Comparison of ENCODE assay signal across 32 mouse cellular contexts in the genomic region with DNA sequence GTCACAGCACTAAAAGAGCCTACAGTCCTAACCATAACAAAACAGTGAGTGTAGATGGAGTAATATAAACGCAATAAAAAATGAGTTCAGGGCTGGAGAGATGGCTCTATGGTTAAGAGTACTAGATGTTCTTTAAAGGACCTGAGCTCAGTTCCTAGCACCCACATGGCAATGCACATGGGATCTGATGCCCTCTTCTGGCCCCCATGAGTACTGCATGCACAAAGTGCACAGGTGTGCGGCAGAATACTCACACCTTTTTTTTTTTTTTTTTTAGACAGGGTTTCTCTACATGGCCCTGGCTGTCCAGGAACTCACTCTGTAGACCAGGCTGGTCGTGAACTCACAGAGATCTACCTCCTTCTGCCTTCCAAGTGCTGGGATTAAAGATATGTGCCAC. TPM values are rescaled to one million over a fixed set of nuclear protein-coding genes. Genes with fewer than 3 reads are reported as not detected.
DNase-seq lines count a peak whose midpoint lies in the region; ATAC-seq and TF ChIP-seq lines count a peak whose summit lies in the region.
"Had no signal": no experiment of that assay in that cellular context is flagged by ENCODE, and none has a peak within 500 bp of the region (broad histone marks: within the 10 kb centered on the region; RNA-seq: fewer than 3 reads in every experiment).

No protein-coding gene starts in this region.

- no peak for ATAC-seq in liver, postnatal 0 days
- no peak for ATAC-seq in liver, embryonic 12.5 days
- ATAC-seq: forebrain, embryonic 13.5 days; hindbrain, embryonic 16.5 days; midbrain, embryonic 16.5 days had no signal

- DNase-seq in gastrocnemius, adult 2 months = no peak
- no peak for DNase-seq in gastrocnemius, postnatal 4 days (ENCODE audit: low spot score in 2 of 2)
- DNase-seq in liver, postnatal 0 days = no peak
- peak; percentile 21 for DNase-seq in MEL (ENCODE audit: low read depth, low spot score)
- DNase-seq in heart, postnatal 14 days = no peak
- DNase-seq in layer of hippocampus, adult 9-11 months = no peak
- DNase-seq: cerebellum, adult 2 months; cerebellum, postnatal 25 days; embryo, embryonic 11 days; kidney, adult 11 months; liver, embryonic 13.5 days; thymus, adult 18-20 months; thymus, postnatal 36 days had no signal

- intact Hi-C loops in gastrocnemius, adult 2 months (cut with DNase I) = no loop called here
- intact Hi-C loops in heart, postnatal 14 days (cut with DNase I) = no loop called here

- no peak overlapping the region for H3K4me3 ChIP-seq in gastrocnemius, adult 2 months
- H3K4me3 ChIP-seq in liver, postnatal 0 days (ENCODE audit: low read depth, low read length) = no peak overlapping the region
- H3K4me3 ChIP-seq in liver, embryonic 12.5 days = no peak overlapping the region
- no peak overlapping the region for H3K4me3 ChIP-seq in E14TG2a.4 (replicated peaks; ENCODE audit: low read length)
- no peak overlapping the region for H3K4me3 ChIP-seq in MEL (ENCODE audit: control insufficient read depth in 1 of 2, insufficient read depth in 1 of 2, low read depth in 2 of 2, low read length in 2 of 2)
- H3K4me3 ChIP-seq: embryonic facial prominence, embryonic 13.5 days; erythroblast, embryonic 14.5 days; forebrain, embryonic 13.5 days; heart, embryonic 10.5 days; hindbrain, embryonic 10.5 days; limb, embryonic 10.5 days; liver, embryonic 13.5 days; myocyte; neural tube, embryonic 13.5 days had no signal

- no peak overlapping the region for H3K9ac ChIP-seq in liver, postnatal 0 days (replicated peaks)
- H3K9ac ChIP-seq in liver, embryonic 12.5 days = no peak overlapping the region
- H3K9ac ChIP-seq in MEL (ENCODE audit: control insufficient read depth, low read depth, low read length, poor library complexity, severe bottlenecking) = no peak overlapping the region
- H3K9ac ChIP-seq: embryonic facial prominence, embryonic 13.5 days; forebrain, embryonic 13.5 days; liver, embryonic 13.5 days; neural tube, embryonic 13.5 days had no signal

- no peak for TF ChIP-seq POLR2A in MEL (IDR thresholded peaks at IDR 0.05; ENCODE audit: control insufficient read depth in 1 of 2, insufficient read depth in 1 of 2, low read depth in 1 of 2, low read length in 2 of 2, poor library complexity in 1 of 2)

- no peaks in the 10 kb centered on the region for H3K36me3 ChIP-seq in liver, postnatal 0 days (replicated peaks; ENCODE audit: insufficient read depth, low read length)
- H3K36me3 ChIP-seq in liver, embryonic 12.5 days = no peaks in the 10 kb centered on the region
- no peaks in the 10 kb centered on the region for H3K36me3 ChIP-seq in E14TG2a.4 (ENCODE audit: insufficient read depth, low read length)
- H3K36me3 ChIP-seq in MEL (ENCODE audit: control insufficient read depth in 1 of 2, insufficient read depth in 2 of 2, low read length in 2 of 2) = no peaks in the 10 kb centered on the region
- H3K36me3 ChIP-seq: embryonic facial prominence, embryonic 13.5 days; heart, embryonic 10.5 days; hindbrain, embryonic 10.5 days; limb, embryonic 10.5 days; liver, embryonic 13.5 days; neural tube, embryonic 13.5 days had no signal

- no peak overlapping the region for H3K4me2 ChIP-seq in liver, postnatal 0 days (ENCODE audit: low read depth, low read length)
- H3K4me2 ChIP-seq in liver, embryonic 12.5 days = no peak overlapping the region
- H3K4me2 ChIP-seq: embryonic facial prominence, embryonic 13.5 days; forebrain, embryonic 13.5 days; liver, embryonic 13.5 days; neural tube, embryonic 13.5 days had no signal

- H3K4me1 ChIP-seq in liver, postnatal 0 days (ENCODE audit: insufficient read depth) = no peaks in the 10 kb centered on the region
- no peaks in the 10 kb centered on the region for H3K4me1 ChIP-seq in liver, embryonic 12.5 days
- H3K4me1 ChIP-seq in E14TG2a.4 (replicated peaks; ENCODE audit: low read depth, low read length) (peaks cover 17% of the 10 kb centered on the region), MEL (ENCODE audit: control insufficient read depth in 1 of 2, insufficient read depth in 2 of 2, low read length in 2 of 2) (no peaks in the 10 kb centered on the region)
- H3K4me1 ChIP-seq: liver, embryonic 13.5 days had no signal

- no peak overlapping the region for H3K27ac ChIP-seq in gastrocnemius, adult 2 months
- no peak overlapping the region for H3K27ac ChIP-seq in liver, postnatal 0 days (ENCODE audit: low read depth)
- H3K27ac ChIP-seq in liver, embryonic 12.5 days = no peak overlapping the region
- H3K27ac ChIP-seq in MEL (ENCODE audit: control insufficient read depth, low read depth, low read length) = no peak overlapping the region
- H3K27ac ChIP-seq: embryonic facial prominence, embryonic 13.5 days; forebrain, embryonic 13.5 days; heart, embryonic 10.5 days; hindbrain, embryonic 10.5 days; limb, embryonic 10.5 days; liver, embryonic 13.5 days; neural tube, embryonic 13.5 days had no signal

- no peak for TF ChIP-seq RAD21 in MEL (IDR thresholded peaks at IDR 0.05; ENCODE audit: low read depth, low read length)

- no peaks in the 10 kb centered on the region for H3K79me2 ChIP-seq in MEL (ENCODE audit: control insufficient read depth, insufficient read depth, low read length, poor library complexity)

- WGBS in liver, postnatal 0 days (ENCODE audit: insufficient replicate concordance) = 82% methylated on average over 3 of the region's 3 CpGs
- WGBS in liver, embryonic 12.5 days (ENCODE audit: insufficient replicate concordance) = 78% methylated on average over 3 of the region's 3 CpGs

- no peaks in the 10 kb centered on the region for H3K9me3 ChIP-seq in liver, postnatal 0 days (ENCODE audit: low read length)
- H3K9me3 ChIP-seq in liver, embryonic 12.5 days (replicated peaks) = no peaks in the 10 kb centered on the region
- H3K9me3 ChIP-seq in E14TG2a.4 (ENCODE audit: low read length) (no peaks in the 10 kb centered on the region), MEL (replicated peaks; ENCODE audit: insufficient read depth, low read length) (no peaks in the 10 kb centered on the region)
- H3K9me3 ChIP-seq: embryonic facial prominence, embryonic 13.5 days; forebrain, embryonic 13.5 days; heart, embryonic 10.5 days; hindbrain, embryonic 10.5 days; limb, embryonic 10.5 days; liver, embryonic 13.5 days; neural tube, embryonic 13.5 days had no signal

- no peak for TF ChIP-seq EP300 in liver, postnatal 0 days (IDR thresholded peaks at IDR 0.05; ENCODE audit: low read depth)
- TF ChIP-seq EP300 in MEL (IDR thresholded peaks at IDR 0.05; ENCODE audit: low read depth in 1 of 2, low read length in 2 of 2) = no peak

- H3K27me3 ChIP-seq in liver, postnatal 0 days (ENCODE audit: insufficient read depth, low read length) = no peaks in the 10 kb centered on the region
- peaks cover 12% of the 10 kb centered on the region; the same call in 1 of the 2 replicates for H3K27me3 ChIP-seq in liver, embryonic 12.5 days (replicated peaks)
- H3K27me3 ChIP-seq in E14TG2a.4 (ENCODE audit: insufficient read depth, low read length) (peaks cover 26% of the 10 kb centered on the region), MEL (ENCODE audit: control insufficient read depth in 1 of 2, insufficient read depth in 2 of 2, low read length in 2 of 2) (peaks cover 2 to 3% of the 10 kb centered on the region in 2 experiments; a peak in 3 of 4 replicates)
- H3K27me3 ChIP-seq: embryonic facial prominence, embryonic 13.5 days; forebrain, embryonic 13.5 days; neural tube, embryonic 13.5 days had no signal

- 0 out of 2 replicates have a peak, but pooled peaks have one; percentile 7 for TF ChIP-seq CTCF in gastrocnemius, adult 2 months (IDR thresholded peaks at IDR 0.05)
- TF ChIP-seq CTCF in liver, postnatal 0 days (IDR thresholded peaks at IDR 0.05; ENCODE audit: low read depth) = peak; percentile 18; the same call in 1 of the 2 replicates
- TF ChIP-seq CTCF in E14TG2a.4 (conservative IDR thresholded peaks at IDR 0.05; ENCODE audit: low read length) = peak; percentile 49
- peak; percentile 37 to 52 (median 52) for TF ChIP-seq CTCF in MEL (IDR thresholded peaks at IDR 0.05 in 2 of 3, conservative IDR thresholded peaks at IDR 0.05 in 1 of 3; ENCODE audit: control insufficient read depth in 1 of 3, insufficient read depth in 1 of 3, low read depth in 2 of 3, low read length in 3 of 3, poor library complexity in 1 of 3, severe bottlenecking in 1 of 3)

TF ChIP-seq in MEL, 35 proteins besides CTCF, POLR2A, EP300 and RAD21 (continues in another document):
- TF ChIP-seq HCFC1 (IDR thresholded peaks at IDR 0.05; ENCODE audit: low read depth, low read length) (no peak), NRF1 (IDR thresholded peaks at IDR 0.05; ENCODE audit: insufficient read depth, low read depth, low read length, poor library complexity, severe bottlenecking) (no peak), MYC (IDR thresholded peaks at IDR 0.05; ENCODE audit: low read depth, low read length) (peak; percentile 59; the same call in 1 of the 2 replicates), ZMIZ1 (IDR thresholded peaks at IDR 0.05; ENCODE audit: low read depth, low read length) (no peak)

RNA-seq across cellular contexts. Expression of gene Bsnd, which starts 11.5 kb away (rescaled TPM):
- total RNA-seq in gastrocnemius, adult 2 months (2021) = not detected
- total RNA-seq in gastrocnemius, postnatal 4 days (2021) = under 1 TPM; 0.18 to 0.25 TPM
- polyA plus RNA-seq in liver, postnatal 0 days (2015; fragmentation: Nextera tagmentation; extraction: Ambion mirVana) = not detected in 2 replicates
- polyA plus RNA-seq in liver, embryonic 12.5 days (2016; fragmentation: Nextera tagmentation; extraction: Ambion mirVana) = not detected in 2 replicates
- 0.04 TPM in 1 of 2 replicates, not detected in the other for total RNA-seq in MEL (2012; rRNA removed)
- not detected for polyA plus RNA-seq in MEL (2012; ENCODE audit: insufficient read depth in 1 of 2, insufficient read length in 2 of 2, low read depth in 1 of 2, low replicate concordance in 2 of 2, missing spikeins in 1 of 2)
- total RNA-seq in heart, postnatal 14 days (2021) = not detected
- total RNA-seq: adrenal gland, adult 18-20 months; granulocyte monocyte progenitor cell, adult 5-6 weeks; megakaryocyte-erythroid progenitor cell, adult 5-6 weeks had no signal
- polyA plus RNA-seq: embryonic facial prominence, embryonic 13.5 days; erythroblast, embryonic 14.5 days; forebrain, embryonic 13.5 days; frontal cortex, adult 2 months; heart, embryonic 16.5 days; hindbrain, embryonic 10.5 days; hindbrain, embryonic 16.5 days; large intestine, adult 2 months; limb, embryonic 10.5 days; liver, embryonic 13.5 days; midbrain, embryonic 16.5 days; myocyte; neural tube, embryonic 13.5 days had no signal

RNA-seq across cellular contexts. Expression of gene Pcsk9, which starts 39.4 kb away (rescaled TPM):
- total RNA-seq in gastrocnemius, adult 2 months (2021) = not detected
- total RNA-seq in gastrocnemius, postnatal 4 days (2021) = under 1 TPM; 0.66 to 0.70 TPM
- polyA plus RNA-seq in liver, postnatal 0 days (2015; fragmentation: Nextera tagmentation; extraction: Ambion mirVana) = 9.0 and 9.8 TPM in 2 replicates
- 83.2 and 88.0 TPM in 2 replicates for polyA plus RNA-seq in liver, embryonic 12.5 days (2016; fragmentation: Nextera tagmentation; extraction: Ambion mirVana)
- total RNA-seq in MEL (2012; rRNA removed) = 96.0 and 106 TPM in 2 replicates
- 100 to 1,000 TPM in 1 of 2 experiments, not detected in 1; 107 TPM for polyA plus RNA-seq in MEL (2012; ENCODE audit: insufficient read depth in 1 of 2, insufficient read length in 2 of 2, low read depth in 1 of 2, low replicate concordance in 2 of 2, missing spikeins in 1 of 2)
- not detected for total RNA-seq in heart, postnatal 14 days (2021)
- total RNA-seq: adrenal gland, adult 18-20 months; gastrocnemius, adult 8-10 months; megakaryocyte-erythroid progenitor cell, adult 5-6 weeks had no signal

RNA-seq across cellular contexts. Expression of gene Dhcr24, which starts 57.3 kb away (rescaled TPM):
- total RNA-seq in gastrocnemius, adult 2 months (2021) = 1 to 10 TPM; 1.5 to 4.7 TPM
- 10 to 100 TPM; 36.0 to 45.6 TPM for total RNA-seq in gastrocnemius, postnatal 4 days (2021)
- 13.6 and 17.1 TPM in 2 replicates for polyA plus RNA-seq in liver, postnatal 0 days (2015; fragmentation: Nextera tagmentation; extraction: Ambion mirVana)
- polyA plus RNA-seq in liver, embryonic 12.5 days (2016; fragmentation: Nextera tagmentation; extraction: Ambion mirVana) = 5.8 and 5.9 TPM in 2 replicates
- 37.6 and 39.2 TPM in 2 replicates for total RNA-seq in MEL (2012; rRNA removed)
- polyA plus RNA-seq in MEL (2012; ENCODE audit: insufficient read depth in 1 of 2, insufficient read length in 2 of 2, low read depth in 1 of 2, low replicate concordance in 2 of 2, missing spikeins in 1 of 2) = 10 to 100 TPM in 1 of 2 experiments, not detected in 1; 63.0 TPM
- 1 to 10 TPM; 2.5 to 3.8 TPM for total RNA-seq in heart, postnatal 14 days (2021)

Comparison
In these comparisons a context has a peak if more than half of its experiments do, and no peak if none do; other contexts are left out.
1. RNA of gene Pcsk9, which starts 39.4 kb away (total RNA-seq): 96.0 to 106 TPM in MEL; 0.66 to 0.70 TPM in gastrocnemius, postnatal 4 days, not detected in heart, postnatal 14 days and not detected in gastrocnemius, adult 2 months; every median in the first group is over 10 times any median in the second.
2. Peak in every context shown above with its lines, with median percentiles within 50 percentile points of each other: CTCF ChIP-seq.